Mouse (Mus musculus) limb, embryonic 10.5 days (tissue): ENCODE measurements around the gene Cdk13. TPM values are rescaled to one million over a fixed set of nuclear protein-coding genes. Genes with fewer than 3 reads are reported as not detected.
A peak's percentile ranks its signal among the peaks of the same experiment; 100 is the strongest.

Experiments used
- DNase-seq: peaks from one replicate; pipeline ENCODE4 v3.0.0-alpha.2; 2017; ENCODE audit warnings: low spot score
- H3K27ac ChIP-seq: fragments of 300-500 bp; sonication (generic); 2 replicates; pipeline ENCODE4 v1.5.1; 2016; ENCODE audit warnings: mild to moderate bottlenecking
- H3K27me3 ChIP-seq: fragments of 300-500 bp; sonication (generic); 2 replicates; pipeline ENCODE4 v1.6.1; 2016; ENCODE audit warnings: low read depth, mild to moderate bottlenecking; ENCODE audit not compliant: poor library complexity, severe bottlenecking
- H3K36me3 ChIP-seq: fragments of 300-500 bp; sonication (generic); 2 replicates; pipeline ENCODE4 v1.6.1; 2016; ENCODE audit warnings: mild to moderate bottlenecking, moderate library complexity
- H3K4me1 ChIP-seq: fragments of 300-500 bp; sonication (generic); 2 replicates; pipeline ENCODE4 v1.6.1; 2016
- H3K4me3 ChIP-seq: fragments of 300-500 bp; sonication (generic); 2 replicates; pipeline ENCODE4 v1.5.1; 2016; ENCODE audit warnings: mild to moderate bottlenecking, moderate library complexity
- H3K9me3 ChIP-seq: fragments of 300-500 bp; sonication (generic); replicated peaks from 2 replicates; pipeline ENCODE4 v1.6.1; 2016; ENCODE audit warnings: mild to moderate bottlenecking
- WGBS: fragments of 180-500 bp; shearing (Covaris S2); methylation state at CpG from one replicate; pipeline ENCODE4 v1.1.7; 2016; 5-methylcytosine and 5-hydroxymethylcytosine counted together
- polyA plus RNA-seq: library from polyadenylated mRNA; unstranded; fragments of >200 nt; fragmentation: Nextera tagmentation; extraction: Ambion mirVana; gene quantifications from 2 replicates; pipeline ENCODE4 v1.2.1, GENCODE M21; 2016

The Cdk13 gene
- 14.4 and 15.5 TPM in 2 replicates for polyA plus RNA-seq

GRCm38 (mm10) chr13:17804909-17805613 is at the start of gene Cdk13:
Gene Cdk13, minus strand, starts transcription at chr13:17805097.
- peaks cover 9% of the 10 kb centered on the region for H3K36me3 ChIP-seq
- H3K27me3 ChIP-seq, result no peaks in the 10 kb centered on the region
- peak within 1 kb of the TSS; percentile 94 for H3K27ac ChIP-seq
- H3K9me3 ChIP-seq, result no peaks in the 10 kb centered on the region
- peak within 1 kb of the TSS; percentile 99 for H3K4me3 ChIP-seq
- peaks cover 12% of the 10 kb centered on the region for H3K4me1 ChIP-seq
- under 1% methylated on average over 107 of the region's 110 CpGs for WGBS
- peak; percentile 100 for DNase-seq

DNA sequence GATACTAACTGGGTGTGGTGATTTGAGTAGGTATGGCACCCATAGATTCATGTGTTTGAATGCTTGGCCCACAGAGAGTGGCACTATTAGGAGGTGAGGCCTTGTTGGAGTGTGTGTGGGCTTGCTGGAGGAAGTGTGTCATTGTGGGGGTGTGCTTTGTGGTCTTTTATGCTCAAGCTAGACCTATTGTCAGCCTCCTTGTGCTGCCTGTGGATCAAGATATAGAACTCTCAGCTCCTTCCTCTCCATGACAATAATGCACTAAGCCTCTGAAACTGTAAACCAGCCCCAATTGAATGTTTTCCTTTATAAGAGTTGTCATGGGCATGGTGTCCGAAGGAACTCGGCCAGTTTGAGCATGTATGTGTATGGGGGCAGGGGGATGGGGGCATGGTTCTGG is 38.4 kb upstream of the Cdk13 start:
- Histone ChIP-seq H3K27me3 (no peaks in the 10 kb centered on the region), H3K4me1 (no peaks in the 10 kb centered on the region), H3K27ac (no peak overlapping the region), H3K9me3 (no peaks in the 10 kb centered on the region), H3K4me3 (no peak overlapping the region), H3K36me3 (no peaks in the 10 kb centered on the region)
- DNase-seq, result no peak
- 75% methylated on average over 2 of the region's 2 CpGs for WGBS

- 66% methylated on average over 4 of the region's 4 CpGs for WGBS
- Histone ChIP-seq H3K9me3 (no peaks in the 10 kb centered on the region), H3K4me1 (no peaks in the 10 kb centered on the region), H3K27ac (no peak overlapping the region), H3K4me3 (no peak overlapping the region), H3K27me3 (no peaks in the 10 kb centered on the region), H3K36me3 (no peaks in the 10 kb centered on the region)
- DNase-seq, result no peak
These were observed 37.9 kb upstream of the Cdk13 start for GRCm38 (mm10) chr13:17842756-17843155.

- Histone ChIP-seq H3K27ac (no peak overlapping the region), H3K4me1 (no peaks in the 10 kb centered on the region), H3K9me3 (no peaks in the 10 kb centered on the region), H3K36me3 (no peaks in the 10 kb centered on the region), H3K4me3 (no peak overlapping the region), H3K27me3 (no peaks in the 10 kb centered on the region)
- no peak for DNase-seq
- 90% methylated on average over 5 of the region's 5 CpGs for WGBS
These were observed 34.2 kb upstream of the Cdk13 start for GRCm38 (mm10) chr13:17839137-17839536.

- DNase-seq, result peak; percentile 54
- Histone ChIP-seq H3K27me3 (no peaks in the 10 kb centered on the region), H3K27ac (no peak overlapping the region), H3K4me3 (no peak overlapping the region), H3K36me3 (no peaks in the 10 kb centered on the region), H3K4me1 (no peaks in the 10 kb centered on the region), H3K9me3 (no peaks in the 10 kb centered on the region)
- 33% methylated on average over 4 of the region's 4 CpGs for WGBS
These were observed 33.6 kb upstream of the Cdk13 start for GRCm38 (mm10) chr13:17838484-17838851.

GRCm38 (mm10) chr13:17837610-17838483 is 33.0 kb upstream of the Cdk13 start:
- Histone ChIP-seq H3K4me3 (no peak overlapping the region), H3K9me3 (no peaks in the 10 kb centered on the region), H3K4me1 (no peaks in the 10 kb centered on the region), H3K27ac (no peak overlapping the region), H3K36me3 (no peaks in the 10 kb centered on the region), H3K27me3 (no peaks in the 10 kb centered on the region)
- peak; percentile 49 for DNase-seq
- WGBS, result 51% methylated on average over 16 of the region's 16 CpGs

DNA sequence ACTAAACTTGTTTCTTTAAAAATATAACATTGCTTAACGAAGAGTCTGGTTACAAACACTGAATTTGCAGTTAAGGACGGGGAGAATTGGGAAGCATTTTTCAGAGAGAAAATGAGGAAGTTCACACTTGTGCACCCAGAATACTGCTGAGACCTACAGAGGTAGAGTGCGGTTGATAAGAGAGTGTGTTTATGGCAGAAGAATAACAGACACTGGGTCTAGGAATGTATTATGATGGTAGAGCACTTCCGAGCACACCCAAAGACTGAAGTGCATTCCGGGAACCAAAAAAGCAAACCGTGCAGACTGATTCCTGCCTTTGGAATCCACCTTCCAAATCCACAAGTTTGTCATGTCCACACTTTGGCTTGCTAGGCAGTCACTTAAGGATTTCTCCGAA is 31.9 kb upstream of the Cdk13 start:
- Histone ChIP-seq H3K4me1 (no peaks in the 10 kb centered on the region), H3K9me3 (no peaks in the 10 kb centered on the region), H3K36me3 (no peaks in the 10 kb centered on the region), H3K27me3 (no peaks in the 10 kb centered on the region), H3K4me3 (no peak overlapping the region), H3K27ac (no peak overlapping the region)
- no peak for DNase-seq
- 82% methylated on average over 7 of the region's 7 CpGs for WGBS

DNA sequence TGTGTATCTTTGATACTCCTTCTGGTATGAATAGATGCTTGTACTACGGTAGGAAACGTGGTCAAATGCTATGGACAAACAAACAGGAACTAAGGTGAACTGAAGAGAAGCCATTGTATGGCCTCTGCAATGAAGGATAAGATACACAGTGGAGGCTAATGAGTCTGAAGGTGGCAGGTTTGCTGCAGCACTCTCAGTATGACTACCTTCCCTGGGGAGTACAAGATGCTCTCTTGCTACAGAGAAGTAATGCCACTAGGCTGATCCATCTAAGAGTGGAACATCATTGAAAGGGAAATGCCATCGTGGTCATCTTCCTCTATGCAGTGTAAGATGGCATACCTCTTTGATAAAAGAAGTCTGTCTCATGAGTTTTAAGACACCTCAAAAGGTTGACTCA is 28.0 kb upstream of the Cdk13 start:
- DNase-seq, result no peak
- no peaks in the 10 kb centered on the region for H3K27me3 ChIP-seq
- H3K9me3 ChIP-seq, result no peaks in the 10 kb centered on the region
- no peaks in the 10 kb centered on the region for H3K36me3 ChIP-seq
- H3K4me1 ChIP-seq, result no peaks in the 10 kb centered on the region
- H3K27ac ChIP-seq, result no peak overlapping the region
- H3K4me3 ChIP-seq, result no peak overlapping the region
- 76% methylated on average over 3 of the region's 3 CpGs for WGBS

DNA sequence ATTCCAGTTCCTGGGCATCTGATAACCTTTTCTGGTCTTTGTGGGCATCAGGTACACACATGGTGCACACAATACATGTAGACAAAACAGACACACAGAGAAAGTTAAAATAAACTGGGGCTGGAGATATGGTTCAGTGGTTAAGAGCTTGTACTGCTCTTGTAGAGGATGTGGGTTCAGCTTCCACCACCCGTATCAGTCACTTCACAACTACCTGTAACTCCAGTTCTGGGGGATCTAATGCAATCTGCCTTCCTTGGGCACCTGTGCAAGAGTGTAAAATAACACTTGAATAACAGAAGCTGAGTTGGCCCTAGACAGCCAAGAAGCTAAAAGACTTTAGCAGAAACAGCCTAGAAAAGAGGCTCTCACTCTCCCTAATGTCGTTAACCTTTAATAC is 12.3 kb upstream of the Cdk13 start:
- no peak overlapping the region for H3K4me3 ChIP-seq
- H3K27ac ChIP-seq, result no peak overlapping the region
- H3K9me3 ChIP-seq, result no peaks in the 10 kb centered on the region
- H3K27me3 ChIP-seq, result no peaks in the 10 kb centered on the region
- no peaks in the 10 kb centered on the region for H3K36me3 ChIP-seq
- 84% methylated on average over 2 of the region's 2 CpGs for WGBS
- no peak for DNase-seq
- H3K4me1 ChIP-seq, result no peaks in the 10 kb centered on the region

- WGBS, result 1% methylated on average over 14 of the region's 14 CpGs
- DNase-seq, result no peak
These were observed 698 bp upstream of the Cdk13 start for GRCm38 (mm10) chr13:17805614-17805975.

DNA sequence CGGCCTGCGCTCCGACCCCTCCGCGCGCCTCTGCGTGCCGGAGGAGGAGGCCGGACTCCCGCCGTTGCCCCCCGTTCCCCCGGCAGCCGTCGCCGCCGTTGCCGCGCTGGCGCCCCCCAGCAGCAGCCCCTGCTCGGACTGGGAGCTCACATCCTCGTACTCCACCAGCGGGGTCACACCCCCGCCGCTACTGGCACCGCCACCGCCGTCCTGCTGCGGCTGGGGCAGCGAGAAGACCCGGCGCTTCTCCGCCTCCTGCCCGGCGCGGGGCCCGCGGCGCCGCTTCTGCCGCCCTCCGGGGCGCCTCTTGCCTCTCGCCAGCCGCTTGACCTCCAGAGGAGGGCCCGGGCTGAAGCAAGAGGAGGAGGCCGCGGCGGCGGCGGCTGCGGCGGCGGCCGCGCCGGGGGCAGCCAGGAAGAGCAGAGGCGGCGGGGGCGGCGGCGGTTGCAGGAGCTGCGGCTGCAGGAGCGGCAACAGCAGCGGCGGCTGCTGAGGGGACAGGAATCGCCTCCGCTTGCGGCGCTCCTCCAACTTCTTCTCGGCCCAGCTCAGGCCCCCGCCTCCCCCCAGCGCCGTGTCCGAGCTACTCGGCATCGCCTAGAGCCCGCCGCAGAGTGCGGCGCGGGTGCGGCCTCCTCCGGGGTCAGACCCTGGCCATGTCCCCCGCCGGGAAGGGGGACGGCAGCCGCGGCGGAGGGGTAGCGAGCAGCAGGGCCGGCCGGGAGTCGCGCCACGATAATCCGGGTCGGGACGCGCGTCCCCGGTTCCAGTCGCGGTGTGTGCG is 647 bp downstream of the Cdk13 start:
- peak; percentile 67 for DNase-seq
- H3K9me3 ChIP-seq, result no peaks in the 10 kb centered on the region
- WGBS, result under 1% methylated on average over 92 of the region's 105 CpGs

More at GRCm38 (mm10) chr13:17805614-17805975, 698 bp upstream of the Cdk13 start:
- H3K27ac ChIP-seq, result peak overlapping the region; percentile 94
- H3K4me1 ChIP-seq, result peaks cover 12% of the 10 kb centered on the region
- peak overlapping the region; percentile 99 for H3K4me3 ChIP-seq
- H3K27me3 ChIP-seq, result no peaks in the 10 kb centered on the region
- peaks cover 3% of the 10 kb centered on the region for H3K36me3 ChIP-seq
- no peaks in the 10 kb centered on the region for H3K9me3 ChIP-seq

DNA sequence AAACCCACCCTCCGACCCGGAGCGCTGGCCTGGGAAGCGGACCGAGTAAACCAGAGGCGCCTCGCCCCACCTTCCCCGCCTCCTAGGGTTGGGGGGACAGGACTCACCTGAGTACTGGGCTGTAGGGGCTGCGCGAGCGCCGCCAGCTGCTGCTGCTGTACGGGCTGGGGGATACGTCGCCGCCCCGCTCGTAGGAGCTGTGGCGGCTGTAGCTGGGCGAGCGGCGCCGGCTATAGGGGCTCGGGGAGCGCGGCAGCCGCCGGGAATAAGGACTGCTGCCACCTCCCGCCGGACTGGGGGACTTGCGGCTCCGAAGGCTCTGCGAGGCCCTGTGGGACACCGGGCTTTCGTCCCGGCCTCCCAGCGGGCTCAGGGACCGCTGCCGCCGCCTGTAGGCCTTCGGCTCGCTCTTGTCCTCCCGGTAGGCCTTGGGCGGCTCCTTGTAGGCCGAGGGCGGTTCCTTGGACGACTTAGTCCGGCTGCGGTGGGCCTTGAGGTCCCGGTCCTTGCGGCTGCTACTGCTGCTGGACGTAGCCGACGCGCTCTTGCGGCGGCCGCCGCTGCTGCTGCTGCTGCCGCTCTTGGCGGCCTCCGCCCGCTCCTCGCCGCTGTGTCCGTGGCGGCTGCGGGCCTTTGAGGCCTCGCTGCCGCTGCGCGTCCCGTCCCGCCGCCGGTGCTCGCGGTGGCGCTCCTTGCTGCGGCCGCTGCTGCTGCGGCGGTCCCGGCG is 1.4 kb downstream of the Cdk13 start:
- peak; percentile 83 for DNase-seq
- H3K27me3 ChIP-seq, result no peaks in the 10 kb centered on the region
- H3K36me3 ChIP-seq, result peaks cover 14% of the 10 kb centered on the region
- under 1% methylated on average over 85 of the region's 85 CpGs for WGBS
- peak overlapping the region; percentile 99 for H3K4me3 ChIP-seq
- no peaks in the 10 kb centered on the region for H3K9me3 ChIP-seq
- H3K27ac ChIP-seq, result peak overlapping the region; percentile 94
- H3K4me1 ChIP-seq, result peaks cover 12% of the 10 kb centered on the region

More for the DNA sequence above, 647 bp downstream of the Cdk13 start:
- peak overlapping the region; percentile 94 for H3K27ac ChIP-seq
- H3K36me3 ChIP-seq, result peaks cover 14% of the 10 kb centered on the region
- no peaks in the 10 kb centered on the region for H3K27me3 ChIP-seq
- H3K4me3 ChIP-seq, result peak overlapping the region; percentile 99
- peaks cover 12% of the 10 kb centered on the region for H3K4me1 ChIP-seq
